ENCODE assay signal across 8 mouse cellular contexts in genomic region chr2:83759216-83759648, GRCm38 (mm10). TPM values are rescaled to one million over a fixed set of nuclear protein-coding genes. Genes with fewer than 3 reads are reported as not detected.
DNase-seq lines count a peak whose midpoint lies in the region; ATAC-seq and TF ChIP-seq lines count a peak whose summit lies in the region.

No protein-coding gene starts in this region.

- TF ChIP-seq POLR2A in olfactory bulb, adult 2 months (IDR thresholded peaks at IDR 0.05; ENCODE audit: insufficient read depth, low read depth, low read length), result no peak
- TF ChIP-seq POLR2A in thymus, adult 2 months (IDR thresholded peaks at IDR 0.05; ENCODE audit: control insufficient read depth, extremely low read depth, insufficient read depth, low read length, poor library complexity), result no peak

- H3K36me3 ChIP-seq in forebrain, embryonic 12.5 days (replicated peaks), result peaks cover 4% of the 10 kb centered on the region; the same call in 1 of the 2 replicates
- peaks cover 24% of the 10 kb centered on the region for H3K36me3 ChIP-seq in kidney, embryonic 14.5 days (ENCODE audit: control insufficient read depth, insufficient read depth, low read length)
- peaks cover 12% of the 10 kb centered on the region for H3K36me3 ChIP-seq in thymus, adult 2 months (ENCODE audit: control insufficient read depth, insufficient read depth, low read length)

- DNase-seq in heart, adult 11 months, result peak; percentile 88
- no peak for DNase-seq in heart, adult 9 months (ENCODE audit: low spot score in 2 of 2)
- DNase-seq in thymus, adult 2 months, result no peak
- DNase-seq in right cerebral cortex, adult 2 months (ENCODE audit: low spot score in 2 of 2), result no peak
- DNase-seq in adipocyte (ENCODE audit: low spot score), result no peak

- 0 out of 2 replicates have a peak overlapping the region, but pooled peaks have one; percentile 7 for H3K9ac ChIP-seq in forebrain, embryonic 12.5 days
- no peak overlapping the region for H3K9ac ChIP-seq in kidney, embryonic 14.5 days (ENCODE audit: low read depth, low read length)

- H3K9me3 ChIP-seq in forebrain, embryonic 12.5 days, result no peaks in the 10 kb centered on the region
- H3K9me3 ChIP-seq in kidney, embryonic 14.5 days (ENCODE audit: control insufficient read depth, low read length), result no peaks in the 10 kb centered on the region

- H3K27ac ChIP-seq in forebrain, embryonic 12.5 days, result peak overlapping the region; percentile 16; the same call in 1 of the 2 replicates
- peak overlapping the region; percentile 77 for H3K27ac ChIP-seq in kidney, embryonic 14.5 days (ENCODE audit: low read depth, low read length)
- peak overlapping the region; percentile 75; the same call in 1 of the 2 replicates for H3K27ac ChIP-seq in olfactory bulb, adult 2 months (ENCODE audit: insufficient read depth, low read depth, low read length)
- no peak overlapping the region for H3K27ac ChIP-seq in thymus, adult 2 months (ENCODE audit: control insufficient read depth, insufficient read depth, low read length)

- TF ChIP-seq CTCF in olfactory bulb, adult 2 months (IDR thresholded peaks at IDR 0.05; ENCODE audit: insufficient read depth, low read depth, low read length), result no peak
- TF ChIP-seq CTCF in thymus, adult 2 months (IDR thresholded peaks at IDR 0.05; ENCODE audit: borderline replicate concordance, control insufficient read depth, extremely low read depth, insufficient read depth, low read length, poor library complexity), result no peak

- H3K4me1 ChIP-seq in forebrain, embryonic 12.5 days, result peaks cover 15% of the 10 kb centered on the region
- peaks cover 16% of the 10 kb centered on the region; the same call in 1 of the 2 replicates for H3K4me1 ChIP-seq in kidney, embryonic 14.5 days (ENCODE audit: control insufficient read depth, insufficient read depth, low read length)
- H3K4me1 ChIP-seq in olfactory bulb, adult 2 months (ENCODE audit: control insufficient read depth, insufficient read depth, low read length), result peaks cover 5% of the 10 kb centered on the region; the same call in 1 of the 2 replicates
- H3K4me1 ChIP-seq in thymus, adult 2 months (replicated peaks; ENCODE audit: control insufficient read depth, insufficient read depth, low read length), result no peaks in the 10 kb centered on the region

- ATAC-seq in forebrain, embryonic 12.5 days (ENCODE audit: low FRiP score), result peak; percentile 75
- peak; percentile 95 for ATAC-seq in kidney, embryonic 14.5 days (ENCODE audit: low FRiP score, low TSS enrichment)

- no peaks in the 10 kb centered on the region for H3K27me3 ChIP-seq in forebrain, embryonic 12.5 days
- H3K27me3 ChIP-seq in kidney, embryonic 14.5 days (ENCODE audit: control insufficient read depth, insufficient read depth, low read length), result no peaks in the 10 kb centered on the region
- no peaks in the 10 kb centered on the region for H3K27me3 ChIP-seq in thymus, adult 2 months (ENCODE audit: control insufficient read depth, insufficient read depth, low read length)

- peak overlapping the region; percentile 41 for H3K4me2 ChIP-seq in forebrain, embryonic 12.5 days
- 0 out of 2 replicates have a peak overlapping the region, but pooled peaks have one; percentile 15 for H3K4me2 ChIP-seq in kidney, embryonic 14.5 days (replicated peaks; ENCODE audit: low read depth, low read length)

- no peak overlapping the region for H3K4me3 ChIP-seq in forebrain, embryonic 12.5 days (replicated peaks)
- H3K4me3 ChIP-seq in kidney, embryonic 14.5 days (ENCODE audit: low read length), result no peak overlapping the region
- no peak overlapping the region for H3K4me3 ChIP-seq in olfactory bulb, adult 2 months (ENCODE audit: insufficient read depth, low read depth, low read length)
- no peak overlapping the region for H3K4me3 ChIP-seq in thymus, adult 2 months (ENCODE audit: control insufficient read depth, insufficient read depth, low read length)

- 13% methylated on average over 11 of the region's 11 CpGs for WGBS in forebrain, embryonic 12.5 days
- WGBS in kidney, embryonic 14.5 days, result 28% methylated on average over 11 of the region's 11 CpGs
- 38% methylated on average over 11 of the region's 11 CpGs for WGBS in olfactory bulb, adult 2 months
- 92% methylated on average over 11 of the region's 11 CpGs for WGBS in thymus, adult 2 months

RNA-seq across cellular contexts. Expression of gene Itgav, which starts 35.0 kb away (rescaled TPM):
- 44.4 and 46.5 TPM in 2 replicates for polyA plus RNA-seq in forebrain, embryonic 12.5 days (2016; fragmentation: Nextera tagmentation; extraction: Ambion mirVana)
- 117 and 125 TPM in 2 replicates for polyA plus RNA-seq in kidney, embryonic 14.5 days (2014; fragmentation: Nextera tagmentation; extraction: Ambion mirVana)
- not detected in 2 replicates for polyA plus RNA-seq in olfactory bulb, adult 2 months (2012; ENCODE audit: insufficient read depth, insufficient read length, low replicate concordance, missing spikeins)
- 25.9 and 70.5 TPM in 2 replicates for polyA plus RNA-seq in thymus, adult 2 months (2012; rRNA removed)

RNA-seq across cellular contexts. Expression of gene Fam171b, which starts 53.2 kb away (rescaled TPM):
- 57.9 and 68.7 TPM in 2 replicates for polyA plus RNA-seq in forebrain, embryonic 12.5 days (2016; fragmentation: Nextera tagmentation; extraction: Ambion mirVana)
- 5.3 and 5.5 TPM in 2 replicates for polyA plus RNA-seq in kidney, embryonic 14.5 days (2014; fragmentation: Nextera tagmentation; extraction: Ambion mirVana)
- 72.0 and 217 TPM in 2 replicates for polyA plus RNA-seq in olfactory bulb, adult 2 months (2012; ENCODE audit: insufficient read depth, insufficient read length, low replicate concordance, missing spikeins)
- polyA plus RNA-seq in thymus, adult 2 months (2012; rRNA removed), result 0.14 and 0.27 TPM in 2 replicates
